ENCODE assay signal across 20 mouse cellular contexts in the genomic region with DNA sequence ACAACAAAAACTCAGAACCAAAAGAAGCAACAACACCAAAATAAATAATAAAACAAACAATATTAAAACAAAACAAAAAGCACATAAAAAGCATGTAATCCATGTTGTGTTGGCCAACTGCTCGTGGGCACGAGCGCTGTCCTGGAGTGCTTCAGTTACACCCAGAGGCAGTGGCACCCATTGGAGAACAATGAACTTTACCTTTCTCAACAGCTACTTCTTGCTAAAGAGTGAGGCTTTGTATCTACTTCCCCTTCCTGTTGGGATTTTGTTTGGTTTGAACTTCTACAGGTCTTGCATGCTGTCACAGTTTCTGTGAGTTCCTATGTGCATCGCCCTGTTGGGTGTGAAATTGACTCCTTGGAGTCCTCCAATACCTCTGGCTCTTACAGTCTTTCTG. TPM values are rescaled to one million over a fixed set of nuclear protein-coding genes. Genes with fewer than 3 reads are reported as not detected.
"Had no signal": no experiment of that assay in that cellular context is flagged by ENCODE, and none has a peak within 500 bp of the region (broad histone marks: within the 10 kb centered on the region; RNA-seq: fewer than 3 reads in every experiment).

No protein-coding gene starts in this region.

- H3K4me3 ChIP-seq: lung, embryonic 15.5 days; megakaryocyte, embryonic 14.5 days; midbrain, embryonic 13.5 days; midbrain, embryonic 15.5 days; neural tube, embryonic 12.5 days; stomach, embryonic 15.5 days had no signal

- DNase-seq: liver, postnatal 0 days; lung, adult 2 months; lung, postnatal 14 days; lung, postnatal 36 days; right cerebral cortex, postnatal 14 days; thymus, adult 2 months; thymus, postnatal 25 days had no signal

- ATAC-seq: liver, postnatal 0 days; lung, postnatal 0 days; midbrain, embryonic 13.5 days; midbrain, embryonic 15.5 days had no signal

- H3K9me3 ChIP-seq: lung, embryonic 15.5 days; megakaryocyte, embryonic 14.5 days; midbrain, embryonic 13.5 days; midbrain, embryonic 15.5 days; neural tube, embryonic 12.5 days; stomach, embryonic 15.5 days had no signal

- H3K27me3 ChIP-seq: lung, embryonic 15.5 days; midbrain, embryonic 13.5 days; midbrain, embryonic 15.5 days; neural tube, embryonic 12.5 days; stomach, embryonic 15.5 days had no signal

- H3K4me1 ChIP-seq: lung, embryonic 15.5 days; megakaryocyte, embryonic 14.5 days; midbrain, embryonic 13.5 days; midbrain, embryonic 15.5 days; neural tube, embryonic 12.5 days; stomach, embryonic 15.5 days had no signal

- H3K9ac ChIP-seq: liver, postnatal 0 days; lung, embryonic 15.5 days; midbrain, embryonic 13.5 days; midbrain, embryonic 15.5 days; neural tube, embryonic 12.5 days; stomach, embryonic 15.5 days had no signal

- H3K27ac ChIP-seq: lung, embryonic 15.5 days; macrophage; midbrain, embryonic 13.5 days; midbrain, embryonic 15.5 days; neural tube, embryonic 12.5 days; stomach, embryonic 15.5 days; stomach, postnatal 0 days had no signal

- H3K36me3 ChIP-seq: lung, embryonic 15.5 days; midbrain, embryonic 13.5 days; midbrain, embryonic 15.5 days; neural tube, embryonic 12.5 days; stomach, embryonic 15.5 days had no signal

- H3K4me2 ChIP-seq: lung, embryonic 15.5 days; midbrain, embryonic 11.5 days; midbrain, embryonic 13.5 days; midbrain, embryonic 15.5 days; neural tube, embryonic 12.5 days; stomach, embryonic 15.5 days had no signal

RNA-seq across cellular contexts. Expression of a gene that starts 58.9 kb away (rescaled TPM):
- total RNA-seq: monocyte, adult 5-6 weeks; neutrophil, adult 5-6 weeks had no signal
- polyA plus RNA-seq: macrophage; spleen, adult 2 months; thymus, adult 2 months had no signal
